Mouse (Mus musculus) cerebellum, postnatal 14 days (tissue): ENCODE results near the gene Zfp184.
"Not testable (repeated sequence)": the region's sequence is repeated elsewhere in the genome, so short reads cannot be mapped to it uniquely, and the experiment has no call there.

Experiments
- DNase-seq, 2 experiments: peaks; one replicate each; pipeline ENCODE4 v3.0.0; 2021; ENCODE audit warnings: mixed read lengths in 2 of 2

Gene Zfp184

GRCm38 (mm10) chr13:21944926-21945740 is at the start of gene Zfp184:
TSS of gene Zfp184 (plus strand) at chr13:21945094.
- DNase-seq = peak; percentile 93

GRCm38 (mm10) chr13:21896549-21897244 is 48.2 kb upstream of the Zfp184 start:
- peak; percentile 71 to 74 for DNase-seq

- no peak for DNase-seq
Measured at GRCm38 (mm10) chr13:21897245-21897634, 47.7 kb upstream of the Zfp184 start.

GRCm38 (mm10) chr13:21900870-21901565 is 43.9 kb upstream of the Zfp184 start:
- not testable (repeated sequence) for DNase-seq

- no peak for DNase-seq
Measured at GRCm38 (mm10) chr13:21903500-21903899, 41.4 kb upstream of the Zfp184 start.

- DNase-seq = not testable (repeated sequence)
Measured at GRCm38 (mm10) chr13:21904090-21904489, 40.8 kb upstream of the Zfp184 start.

- no peak for DNase-seq
Measured at GRCm38 (mm10) chr13:21906301-21906700, 38.6 kb upstream of the Zfp184 start.

GRCm38 (mm10) chr13:21906946-21907806 is 37.7 kb upstream of the Zfp184 start:
- no peak for DNase-seq

GRCm38 (mm10) chr13:21907807-21908155 is 37.1 kb upstream of the Zfp184 start:
- not testable (repeated sequence) for DNase-seq

- no peak for DNase-seq
Measured at GRCm38 (mm10) chr13:21910735-21911134, 34.2 kb upstream of the Zfp184 start.

GRCm38 (mm10) chr13:21911147-21911546 is 33.7 kb upstream of the Zfp184 start:
- DNase-seq = peak; percentile 13 to 19

GRCm38 (mm10) chr13:21913854-21914253 is 31.0 kb upstream of the Zfp184 start:
- no peak for DNase-seq

GRCm38 (mm10) chr13:21914599-21914998 is 30.3 kb upstream of the Zfp184 start:
- DNase-seq = peak; percentile 29 to 41

GRCm38 (mm10) chr13:21915487-21915886 is 29.4 kb upstream of the Zfp184 start:
- DNase-seq = no peak

- DNase-seq = no peak
Measured at GRCm38 (mm10) chr13:21916056-21916455, 28.8 kb upstream of the Zfp184 start.

- DNase-seq = peak in 1 of 2 experiments; percentile 37
Measured at GRCm38 (mm10) chr13:21917040-21917439, 27.9 kb upstream of the Zfp184 start.

- no peak for DNase-seq
Measured at GRCm38 (mm10) chr13:21917480-21917879, 27.4 kb upstream of the Zfp184 start.

GRCm38 (mm10) chr13:21917992-21918391 is 26.9 kb upstream of the Zfp184 start:
- DNase-seq = no peak

GRCm38 (mm10) chr13:21918570-21919419 is 26.1 kb upstream of the Zfp184 start:
- peak; percentile 36 to 47 for DNase-seq

- no peak for DNase-seq
Measured at GRCm38 (mm10) chr13:21919836-21920431, 25.0 kb upstream of the Zfp184 start.

GRCm38 (mm10) chr13:21920681-21921233 is 24.1 kb upstream of the Zfp184 start:
- DNase-seq = no peak
